Mouse (Mus musculus) liver, embryonic 16.5 days (tissue): Measurements from ENCODE around the gene Slc25a19. TPM values are rescaled to one million over a fixed set of nuclear protein-coding genes. Genes with fewer than 3 reads are reported as not detected.
"Not testable (repeated sequence)": the region's sequence is repeated elsewhere in the genome, so short reads cannot be mapped to it uniquely, and the experiment has no call there.

Experiments
- ATAC-seq: fragments of 200-750 bp; cut with Nextera tagmentation; 2 replicates; pipeline ENCODE4 v1.8.0; 2017; ENCODE audit warnings: low read depth, mild to moderate bottlenecking, moderate number of reproducible peaks, moderate library complexity
- H3K27ac ChIP-seq: fragments of 300-500 bp; sonication (generic); 2 replicates; pipeline ENCODE4 v1.5.1; 2014; ENCODE audit warnings: mild to moderate bottlenecking, low read length
- H3K27me3 ChIP-seq: fragments of 300-500 bp; sonication (generic); 2 replicates; pipeline ENCODE4 v1.6.1; 2014; ENCODE audit warnings: low read depth, low read length, mixed read lengths; ENCODE audit not compliant: control insufficient read depth, insufficient read depth
- H3K36me3 ChIP-seq: fragments of 300-500 bp; sonication (generic); 2 replicates; pipeline ENCODE4 v1.6.1; 2014; ENCODE audit warnings: mild to moderate bottlenecking; ENCODE audit not compliant: control insufficient read depth, insufficient read depth
- H3K4me1 ChIP-seq: fragments of 300-500 bp; sonication (generic); 2 replicates; pipeline ENCODE4 v1.6.1; 2014; ENCODE audit warnings: low read depth, low read length, mixed read lengths; ENCODE audit not compliant: control insufficient read depth
- H3K4me2 ChIP-seq: fragments of 300-500 bp; sonication (generic); 2 replicates; pipeline ENCODE4 v1.6.1; 2014; ENCODE audit warnings: low read depth, low read length, mixed read lengths
- H3K4me3 ChIP-seq: fragments of 300-500 bp; sonication (generic); 2 replicates; pipeline ENCODE4 v1.5.1; 2014; ENCODE audit warnings: low read depth, mild to moderate bottlenecking, low read length
- H3K9ac ChIP-seq: fragments of 300-500 bp; sonication (generic); 2 replicates; pipeline ENCODE4 v1.6.1; 2014; ENCODE audit warnings: low read depth, low read length
- H3K9me3 ChIP-seq: fragments of 300-500 bp; sonication (generic); replicated peaks from 2 replicates; pipeline ENCODE4 v1.6.1; 2016; ENCODE audit warnings: low read length; ENCODE audit not compliant: control insufficient read depth
- WGBS: fragments of 180-500 bp; shearing (Covaris S2); extraction: QIAGEN DNeasy Blood & Tissue Kit; methylation state at CpG from one replicate; pipeline ENCODE4 v1.1.7; 2014; ENCODE audit not compliant: insufficient replicate concordance; 5-methylcytosine and 5-hydroxymethylcytosine counted together
- polyA plus RNA-seq: library from polyadenylated mRNA; unstranded; fragments of >200 nt; fragmentation: Nextera tagmentation; extraction: Ambion mirVana; gene quantifications from 2 replicates; pipeline ENCODE4 v1.2.1, GENCODE M21; 2015

The Slc25a19 gene
- polyA plus RNA-seq, 1 experiment from 2014 or later = 8.7 TPM

DNA sequence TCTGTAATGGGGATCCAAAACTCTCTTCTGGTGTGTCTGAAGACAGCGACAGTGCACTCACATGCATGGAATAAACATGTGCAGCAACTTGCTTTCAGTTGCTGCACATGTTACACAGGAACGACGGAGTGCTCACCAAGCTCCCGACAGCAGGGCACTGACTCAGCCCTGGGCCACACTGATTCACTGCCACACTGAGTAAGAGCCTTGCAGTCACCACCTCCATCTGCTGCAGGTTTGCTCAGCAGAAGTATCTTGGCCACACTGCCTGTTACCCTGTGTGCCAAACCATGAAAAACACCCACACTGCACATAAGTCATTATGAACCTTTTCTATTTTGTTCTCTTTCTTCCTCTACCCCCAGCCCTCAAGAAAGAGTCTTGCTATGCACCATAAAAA is 32.3 kb upstream of the Slc25a19 start:
- Histone ChIP-seq H3K4me3 (no peak overlapping the region), H3K27ac (no peak overlapping the region), H3K4me1 (no peaks in the 10 kb centered on the region; the same call in 1 of the 2 replicates), H3K4me2 (no peak overlapping the region), H3K9me3 (no peaks in the 10 kb centered on the region), H3K36me3 (peaks cover 3% of the 10 kb centered on the region), H3K27me3 (no peaks in the 10 kb centered on the region), H3K9ac (no peak overlapping the region)
- WGBS = 81% methylated on average over 4 of the region's 4 CpGs
- no peak for ATAC-seq

DNA sequence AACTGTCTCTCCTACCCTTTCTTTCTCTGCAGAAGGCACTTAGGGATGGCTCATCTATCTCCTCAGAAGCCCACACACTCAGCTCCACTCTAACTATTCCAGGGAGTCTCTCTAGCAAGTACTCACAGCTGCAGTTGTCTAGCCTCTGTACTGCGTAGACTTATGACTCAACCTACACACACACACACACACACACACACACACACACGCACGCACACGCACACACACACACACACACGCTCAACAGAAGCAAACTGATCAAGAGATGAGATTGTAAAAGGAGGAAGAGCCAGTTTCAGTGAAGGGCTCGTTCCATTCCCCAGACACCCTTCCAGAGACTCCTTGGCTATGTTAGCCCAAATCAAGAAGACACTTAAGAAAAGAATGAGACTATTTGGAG is 30.4 kb upstream of the Slc25a19 start:
- ATAC-seq = no peak
- Histone ChIP-seq H3K9me3 (no peaks in the 10 kb centered on the region), H3K27ac (no peak overlapping the region), H3K9ac (no peak overlapping the region), H3K4me2 (no peak overlapping the region), H3K36me3 (peaks cover 6% of the 10 kb centered on the region), H3K4me3 (no peak overlapping the region), H3K4me1 (no peaks in the 10 kb centered on the region), H3K27me3 (no peaks in the 10 kb centered on the region)
- WGBS = 42% methylated on average over 6 of the region's 6 CpGs

DNA sequence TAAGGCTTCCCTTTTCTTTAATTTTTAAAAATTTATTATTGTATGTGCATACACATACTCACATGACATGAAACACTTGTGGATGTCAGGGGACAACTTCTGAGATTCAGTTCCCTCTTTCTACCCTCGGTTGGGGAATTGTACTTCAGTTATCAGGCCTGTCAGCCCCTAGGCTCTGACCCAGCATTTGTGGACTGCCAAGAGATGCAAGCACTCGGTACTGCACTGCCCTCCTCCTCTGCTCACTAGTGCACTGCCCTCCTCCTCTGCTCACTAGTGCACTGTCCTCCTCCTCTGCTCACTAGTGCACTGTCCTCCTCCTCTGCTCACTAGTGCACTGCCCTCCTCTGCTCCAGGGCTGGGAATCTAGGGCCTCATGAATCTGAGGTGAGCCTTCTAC is 26.0 kb upstream of the Slc25a19 start:
- peaks cover 3% of the 10 kb centered on the region; the same call in 1 of the 2 replicates for H3K36me3 ChIP-seq
- no peaks in the 10 kb centered on the region for H3K27me3 ChIP-seq

DNA sequence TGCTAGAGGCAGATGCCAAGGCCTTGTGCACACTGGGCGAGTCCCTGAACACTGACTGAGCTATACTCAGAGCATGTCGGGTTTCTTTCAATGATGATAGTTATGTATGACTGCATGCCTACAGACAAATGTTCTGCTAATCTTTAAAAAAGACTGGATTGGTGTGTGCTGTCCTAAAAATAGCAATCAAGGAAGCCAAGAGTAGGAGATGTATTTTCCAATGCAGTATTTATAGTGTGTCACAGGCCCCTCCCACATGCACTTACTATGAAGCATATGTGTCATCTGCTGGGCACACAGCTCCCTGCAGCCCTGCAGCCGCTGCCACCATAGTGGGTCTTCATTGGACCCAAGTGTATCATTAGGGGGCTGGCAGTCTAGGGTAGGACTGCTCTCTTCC is 25.1 kb upstream of the Slc25a19 start:
- WGBS = 73% methylated on average over 3 of the region's 3 CpGs
- H3K36me3 ChIP-seq = peaks cover 3% of the 10 kb centered on the region; the same call in 1 of the 2 replicates
- no peak for ATAC-seq
- H3K27me3 ChIP-seq = no peaks in the 10 kb centered on the region
- H3K4me1 ChIP-seq = no peaks in the 10 kb centered on the region
- no peak overlapping the region for H3K4me2 ChIP-seq
- H3K27ac ChIP-seq = no peak overlapping the region; the same call in 1 of the 2 replicates
- H3K4me3 ChIP-seq = no peak overlapping the region
- H3K9me3 ChIP-seq = no peaks in the 10 kb centered on the region
- no peak overlapping the region for H3K9ac ChIP-seq

More for the DNA sequence above, 26.0 kb upstream of the Slc25a19 start:
- no peaks in the 10 kb centered on the region for H3K4me1 ChIP-seq
- H3K9me3 ChIP-seq = no peaks in the 10 kb centered on the region
- no peak for ATAC-seq
- no peak overlapping the region for H3K27ac ChIP-seq
- WGBS = 44% methylated on average over 2 of the region's 2 CpGs
- H3K9ac ChIP-seq = no peak overlapping the region
- no peak overlapping the region for H3K4me3 ChIP-seq
- no peak overlapping the region for H3K4me2 ChIP-seq

DNA sequence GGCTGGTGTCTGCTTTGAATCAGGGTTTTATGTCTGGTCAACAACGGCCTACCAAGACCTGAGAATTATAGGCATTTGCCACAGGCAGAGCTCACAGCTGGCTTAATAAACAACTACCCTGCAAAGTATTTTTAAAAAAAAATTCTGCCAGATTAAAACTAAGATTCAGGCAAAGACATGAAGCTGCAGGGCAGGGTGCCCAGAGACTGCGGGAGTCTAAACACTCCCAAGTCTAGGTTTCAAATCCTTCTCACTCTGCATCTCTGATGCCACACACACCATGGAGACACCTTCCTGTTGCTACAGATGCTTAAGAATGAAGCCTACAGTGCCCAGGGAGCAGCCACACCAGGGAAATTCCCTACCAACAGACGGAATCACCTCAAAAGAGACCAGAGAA is 23.6 kb upstream of the Slc25a19 start:
- no peak for ATAC-seq
- Histone ChIP-seq H3K9ac (no peak overlapping the region), H3K36me3 (peaks cover 7% of the 10 kb centered on the region), H3K4me1 (no peaks in the 10 kb centered on the region), H3K4me3 (no peak overlapping the region), H3K27ac (no peak overlapping the region), H3K4me2 (no peak overlapping the region), H3K9me3 (no peaks in the 10 kb centered on the region), H3K27me3 (no peaks in the 10 kb centered on the region)
- 76% methylated on average over 3 of the region's 3 CpGs for WGBS

DNA sequence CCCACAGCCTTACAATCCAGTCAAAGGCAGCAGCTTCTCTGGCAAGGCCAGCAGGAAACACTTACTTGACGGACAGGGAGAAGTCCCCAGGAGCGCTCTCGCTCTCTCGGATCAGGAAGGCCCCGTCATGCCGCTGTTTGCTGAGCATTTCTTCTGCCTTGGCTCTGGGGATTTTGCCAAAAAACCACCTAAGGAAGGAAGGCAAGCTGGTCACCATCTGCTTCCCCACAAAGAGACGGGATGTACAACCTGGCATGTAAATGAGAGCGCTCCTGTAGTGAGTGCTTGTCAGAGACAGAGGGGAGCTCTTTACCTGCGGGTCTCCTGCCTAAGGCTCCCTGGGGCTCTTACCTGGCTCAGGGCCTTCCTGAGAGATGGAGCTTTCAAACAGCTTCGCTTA is 21.6 kb upstream of the Slc25a19 start:
- Histone ChIP-seq H3K9ac (no peak overlapping the region), H3K36me3 (peaks cover 7% of the 10 kb centered on the region), H3K4me3 (no peak overlapping the region), H3K9me3 (no peaks in the 10 kb centered on the region), H3K27ac (no peak overlapping the region), H3K4me2 (no peak overlapping the region), H3K27me3 (no peaks in the 10 kb centered on the region), H3K4me1 (no peaks in the 10 kb centered on the region)
- WGBS = 86% methylated on average over 10 of the region's 10 CpGs
- ATAC-seq = no peak

DNA sequence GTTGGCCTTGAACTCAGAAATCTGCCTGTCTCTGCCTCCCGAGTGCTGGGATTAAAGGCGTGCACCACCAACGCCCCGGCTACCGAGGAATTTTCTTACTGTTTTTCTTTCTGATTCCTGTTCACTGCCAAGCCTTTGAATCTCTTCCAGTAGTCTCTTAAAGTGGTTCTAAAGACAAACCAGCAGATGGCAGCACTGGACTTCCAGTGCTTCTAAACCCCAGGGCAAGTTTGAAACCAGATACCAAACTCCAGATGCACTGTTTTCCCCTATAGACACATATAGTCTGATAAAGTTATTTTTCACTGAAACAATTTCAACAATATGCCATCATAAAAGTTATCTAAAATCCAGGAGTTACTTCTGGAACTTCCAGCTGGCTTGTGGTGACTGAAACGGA is 19.4 kb upstream of the Slc25a19 start:
- Histone ChIP-seq H3K9me3 (no peaks in the 10 kb centered on the region), H3K9ac (no peak overlapping the region), H3K4me2 (no peak overlapping the region), H3K4me1 (no peaks in the 10 kb centered on the region), H3K36me3 (peaks cover 11% of the 10 kb centered on the region), H3K27me3 (no peaks in the 10 kb centered on the region), H3K4me3 (no peak overlapping the region), H3K27ac (no peak overlapping the region)
- ATAC-seq = no peak
- WGBS = 52% methylated on average over 6 of the region's 6 CpGs

DNA sequence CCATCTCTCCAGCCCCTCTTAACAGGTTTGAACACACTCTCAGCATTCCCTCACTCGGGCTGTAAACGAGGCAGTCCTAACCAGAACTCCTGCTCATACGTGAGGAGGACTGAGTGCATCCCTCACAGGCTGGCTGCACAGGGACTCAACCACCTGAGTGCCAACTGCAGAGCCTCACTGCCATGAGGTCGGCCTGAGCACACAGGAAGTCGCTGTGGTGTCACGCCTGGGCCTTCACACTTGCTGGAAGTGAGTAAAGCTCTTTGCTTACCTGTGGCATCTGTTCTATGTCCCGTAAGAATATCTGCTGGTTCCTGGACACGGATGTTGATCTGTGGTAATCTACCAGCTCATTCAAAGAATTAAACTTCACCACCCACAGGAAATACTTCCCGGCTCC is 18.3 kb upstream of the Slc25a19 start:
- Histone ChIP-seq H3K9me3 (no peaks in the 10 kb centered on the region), H3K27me3 (no peaks in the 10 kb centered on the region), H3K36me3 (peaks cover 11% of the 10 kb centered on the region), H3K4me1 (peaks cover under 1% of the 10 kb centered on the region; the same call in 1 of the 2 replicates), H3K27ac (no peak overlapping the region), H3K4me3 (no peak overlapping the region), H3K4me2 (no peak overlapping the region), H3K9ac (no peak overlapping the region)
- no peak for ATAC-seq
- WGBS = 84% methylated on average over 9 of the region's 9 CpGs

DNA sequence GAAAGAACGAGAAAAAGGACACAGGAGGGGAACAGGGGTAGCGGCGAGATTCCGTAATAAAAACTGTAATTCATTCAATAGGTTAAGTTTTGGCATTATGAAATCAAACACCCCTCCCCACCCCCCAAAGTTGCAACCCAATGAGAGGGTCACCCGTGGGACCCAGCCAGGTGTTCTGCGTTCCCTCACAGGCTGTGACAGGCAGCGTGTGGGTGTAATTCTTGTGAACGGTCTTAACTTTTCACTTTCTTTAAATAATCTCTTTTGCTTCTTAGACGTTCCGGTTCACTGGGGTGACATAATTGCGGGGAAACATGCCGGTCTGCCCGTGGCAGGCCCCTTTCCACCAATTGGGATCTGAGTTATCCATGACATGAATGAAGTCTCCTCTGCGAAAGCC is 17.4 kb upstream of the Slc25a19 start:
- not testable (repeated sequence) for H3K4me2 ChIP-seq, H3K4me1 ChIP-seq, H3K4me3 ChIP-seq, H3K9me3 ChIP-seq, ATAC-seq, H3K9ac ChIP-seq, H3K27ac ChIP-seq, H3K27me3 ChIP-seq
- H3K36me3 ChIP-seq = peaks cover 11% of the 10 kb centered on the region
- WGBS = 89% methylated on average over 14 of the region's 14 CpGs
